Mouse (Mus musculus) heart, embryonic 12.5 days (tissue): ENCODE measurements around the gene Acin1. TPM values are rescaled to one million over a fixed set of nuclear protein-coding genes. Genes with fewer than 3 reads are reported as not detected.

Experiments used
- ATAC-seq: fragments of 200-750 bp; cut with Nextera tagmentation; 2 replicates; pipeline ENCODE4 v1.8.0; 2017; ENCODE audit warnings: moderate TSS enrichment, moderate library complexity; ENCODE audit not compliant: insufficient number of reproducible peaks, low FRiP score
- H3K27ac ChIP-seq: fragments of 300-500 bp; sonication (generic); 2 replicates; pipeline ENCODE4 v1.5.1; 2016; ENCODE audit warnings: mild to moderate bottlenecking, moderate library complexity; ENCODE audit not compliant: poor library complexity, severe bottlenecking
- H3K27me3 ChIP-seq: fragments of 300-500 bp; sonication (generic); replicated peaks from 2 replicates; pipeline ENCODE4 v1.6.1; 2016; ENCODE audit warnings: mild to moderate bottlenecking, moderate library complexity
- H3K36me3 ChIP-seq: fragments of 300-500 bp; sonication (generic); 2 replicates; pipeline ENCODE4 v1.6.1; 2016; ENCODE audit warnings: mild to moderate bottlenecking, moderate library complexity
- H3K4me1 ChIP-seq: fragments of 300-500 bp; sonication (generic); replicated peaks from 2 replicates; pipeline ENCODE4 v1.6.1; 2016; ENCODE audit warnings: mild to moderate bottlenecking
- H3K4me2 ChIP-seq: fragments of 300-500 bp; sonication (generic); 2 replicates; pipeline ENCODE4 v1.6.1; 2016; ENCODE audit warnings: mild to moderate bottlenecking, moderate library complexity
- H3K4me3 ChIP-seq: fragments of 300-500 bp; sonication (generic); 2 replicates; pipeline ENCODE4 v1.5.1; 2016; ENCODE audit warnings: mild to moderate bottlenecking
- H3K9ac ChIP-seq: fragments of 300-500 bp; sonication (generic); 2 replicates; pipeline ENCODE4 v1.6.1; 2016; ENCODE audit warnings: mild to moderate bottlenecking, moderate library complexity
- H3K9me3 ChIP-seq: fragments of 300-500 bp; sonication (generic); replicated peaks from 2 replicates; pipeline ENCODE4 v1.6.1; 2016; ENCODE audit warnings: mild to moderate bottlenecking, moderate library complexity
- WGBS: fragments of 180-500 bp; shearing (Covaris S2); methylation state at CpG from one replicate; pipeline ENCODE4 v1.1.7; 2016; 5-methylcytosine and 5-hydroxymethylcytosine counted together
- polyA plus RNA-seq: library from polyadenylated mRNA; unstranded; fragments of >200 nt; fragmentation: Nextera tagmentation; extraction: Ambion mirVana; gene quantifications from 2 replicates; pipeline ENCODE4 v1.2.1, GENCODE M21; 2016

The Acin1 gene
- polyA plus RNA-seq, 1 experiment from 2014 or later = 85.1 TPM

- no peak overlapping the region for H3K4me3 ChIP-seq
- no peaks in the 10 kb centered on the region for H3K27me3 ChIP-seq
- WGBS = 74% methylated on average over 2 of the region's 2 CpGs
- H3K36me3 ChIP-seq = peaks cover 70% of the 10 kb centered on the region
- H3K9ac ChIP-seq = no peak overlapping the region
- H3K4me1 ChIP-seq = peaks cover 10% of the 10 kb centered on the region
- H3K9me3 ChIP-seq = no peaks in the 10 kb centered on the region
- H3K4me2 ChIP-seq = no peak overlapping the region
- no peak overlapping the region for H3K27ac ChIP-seq
- no peak for ATAC-seq
Observed at GRCm38 (mm10) chr14:54643011-54643410, 43.7 kb downstream of the Acin1 start.

GRCm38 (mm10) chr14:54642224-54642944 is 44.3 kb downstream of the Acin1 start:
- 80% methylated on average over 25 of the region's 25 CpGs for WGBS
- Histone ChIP-seq H3K9ac (no peak overlapping the region), H3K27me3 (no peaks in the 10 kb centered on the region), H3K27ac (no peak overlapping the region), H3K36me3 (peaks cover 68% of the 10 kb centered on the region), H3K9me3 (no peaks in the 10 kb centered on the region), H3K4me1 (peaks cover 10% of the 10 kb centered on the region), H3K4me2 (no peak overlapping the region), H3K4me3 (no peak overlapping the region)
- no peak for ATAC-seq

- Histone ChIP-seq H3K4me1 (peaks cover 10% of the 10 kb centered on the region), H3K4me3 (peak within 1 kb of the TSS; percentile 68), H3K27ac (peak within 1 kb of the TSS; percentile 40), H3K9me3 (no peaks in the 10 kb centered on the region), H3K27me3 (no peaks in the 10 kb centered on the region), H3K4me2 (peak within 1 kb of the TSS; percentile 95), H3K36me3 (peaks cover 64% of the 10 kb centered on the region), H3K9ac (peak within 1 kb of the TSS; percentile 84)
- ATAC-seq = peak; percentile 92
- WGBS = under 1% methylated on average over 49 of the region's 52 CpGs
Observed at GRCm38 (mm10) chr14:54641305-54641969, 45.3 kb downstream of the Acin1 start, which contains the start of gene Cdh24. Gene Cdh24 (minus strand): TSS chr14:54641364.

- Histone ChIP-seq H3K27ac (peak within 1 kb of the TSS; percentile 40), H3K4me1 (peaks cover 10% of the 10 kb centered on the region), H3K9ac (peak within 1 kb of the TSS; percentile 84), H3K9me3 (no peaks in the 10 kb centered on the region), H3K27me3 (no peaks in the 10 kb centered on the region), H3K4me2 (peak within 1 kb of the TSS; percentile 95), H3K36me3 (peaks cover 64% of the 10 kb centered on the region), H3K4me3 (peak within 1 kb of the TSS; percentile 68)
- peak; percentile 1; the same call in 1 of the 2 replicates for ATAC-seq
- WGBS = 1% methylated on average over 28 of the region's 28 CpGs
Observed at GRCm38 (mm10) chr14:54640946-54641304, 45.8 kb downstream of the Acin1 start, which contains the start of gene Gm17606. Gene Gm17606 (plus strand): TSS chr14:54640952.

GRCm38 (mm10) chr14:54640121-54640520 is 46.6 kb downstream of the Acin1 start:
- no peak for ATAC-seq
- Histone ChIP-seq H3K4me1 (peaks cover 10% of the 10 kb centered on the region), H3K9me3 (no peaks in the 10 kb centered on the region), H3K4me2 (peak overlapping the region; percentile 95), H3K9ac (peak overlapping the region; percentile 84; the same call in 1 of the 2 replicates), H3K27me3 (no peaks in the 10 kb centered on the region), H3K27ac (no peak overlapping the region), H3K36me3 (peaks cover 60% of the 10 kb centered on the region), H3K4me3 (peak overlapping the region; percentile 68)
- WGBS = 25% methylated on average over 4 of the region's 4 CpGs

- H3K9me3 ChIP-seq = no peaks in the 10 kb centered on the region
- no peaks in the 10 kb centered on the region for H3K27me3 ChIP-seq
- H3K4me3 ChIP-seq = no peak overlapping the region
- WGBS = 65% methylated on average over 5 of the region's 5 CpGs
- no peak overlapping the region for H3K9ac ChIP-seq
- H3K27ac ChIP-seq = no peak overlapping the region
- peaks cover 51% of the 10 kb centered on the region for H3K36me3 ChIP-seq
- H3K4me1 ChIP-seq = peaks cover 10% of the 10 kb centered on the region
- no peak overlapping the region for H3K4me2 ChIP-seq
- ATAC-seq = no peak
Observed at GRCm38 (mm10) chr14:54638210-54638609, 48.5 kb downstream of the Acin1 start.

GRCm38 (mm10) chr14:54636954-54637353 is 49.8 kb downstream of the Acin1 start:
- 52% methylated on average over 8 of the region's 8 CpGs for WGBS
- Histone ChIP-seq H3K36me3 (peaks cover 52% of the 10 kb centered on the region), H3K27ac (no peak overlapping the region), H3K9me3 (no peaks in the 10 kb centered on the region), H3K4me3 (no peak overlapping the region), H3K9ac (no peak overlapping the region), H3K4me2 (no peak overlapping the region), H3K4me1 (peaks cover 10% of the 10 kb centered on the region), H3K27me3 (no peaks in the 10 kb centered on the region)
- no peak for ATAC-seq

GRCm38 (mm10) chr14:54634182-54634581 is 52.5 kb downstream of the Acin1 start:
- Histone ChIP-seq H3K9me3 (no peaks in the 10 kb centered on the region), H3K36me3 (peaks cover 68% of the 10 kb centered on the region), H3K4me2 (no peak overlapping the region), H3K4me1 (no peaks in the 10 kb centered on the region), H3K9ac (no peak overlapping the region), H3K27me3 (no peaks in the 10 kb centered on the region), H3K27ac (no peak overlapping the region), H3K4me3 (no peak overlapping the region)
- ATAC-seq = no peak
- 76% methylated on average over 4 of the region's 4 CpGs for whole genome bisulfite sequencing

- Histone ChIP-seq H3K4me2 (no peak overlapping the region), H3K4me3 (no peak overlapping the region), H3K9me3 (no peaks in the 10 kb centered on the region), H3K4me1 (no peaks in the 10 kb centered on the region), H3K36me3 (peaks cover 52% of the 10 kb centered on the region), H3K27me3 (no peaks in the 10 kb centered on the region), H3K27ac (no peak overlapping the region), H3K9ac (no peak overlapping the region)
- ATAC-seq = no peak
- WGBS = 88% methylated on average over 37 of the region's 37 CpGs
Observed at GRCm38 (mm10) chr14:54632252-54632651, 54.5 kb downstream of the Acin1 start.

- H3K36me3 ChIP-seq = peaks cover 45% of the 10 kb centered on the region
- no peaks in the 10 kb centered on the region for H3K27me3 ChIP-seq
- H3K9me3 ChIP-seq = no peaks in the 10 kb centered on the region
- H3K27ac ChIP-seq = no peak overlapping the region
- no peak overlapping the region for H3K4me3 ChIP-seq
- ATAC-seq = no peak
- H3K4me2 ChIP-seq = no peak overlapping the region
- WGBS = 72% methylated on average over 4 of the region's 4 CpGs
- H3K4me1 ChIP-seq = no peaks in the 10 kb centered on the region
- no peak overlapping the region for H3K9ac ChIP-seq
Observed at GRCm38 (mm10) chr14:54631240-54631599, 55.5 kb downstream of the Acin1 start.

GRCm38 (mm10) chr14:54630583-54631239 is 56.0 kb downstream of the Acin1 start:
- no peak for ATAC-seq
- Histone ChIP-seq H3K9ac (no peak overlapping the region), H3K4me1 (no peaks in the 10 kb centered on the region), H3K27ac (no peak overlapping the region), H3K27me3 (no peaks in the 10 kb centered on the region), H3K4me2 (no peak overlapping the region), H3K36me3 (peaks cover 40% of the 10 kb centered on the region), H3K9me3 (no peaks in the 10 kb centered on the region), H3K4me3 (no peak overlapping the region)
- 72% methylated on average over 11 of the region's 11 CpGs for WGBS
